Mouse (Mus musculus) heart, embryonic 12.5 days (tissue): ENCODE measurements around the gene Akt2. TPM values are rescaled to one million over a fixed set of nuclear protein-coding genes. Genes with fewer than 3 reads are reported as not detected.

Experiments
- ATAC-seq: fragments of 200-750 bp; cut with Nextera tagmentation; 2 replicates; pipeline ENCODE4 v1.8.0; 2017; ENCODE audit warnings: moderate TSS enrichment, moderate library complexity; ENCODE audit not compliant: insufficient number of reproducible peaks, low FRiP score
- H3K27ac ChIP-seq: fragments of 300-500 bp; sonication (generic); 2 replicates; pipeline ENCODE4 v1.5.1; 2016; ENCODE audit warnings: mild to moderate bottlenecking, moderate library complexity; ENCODE audit not compliant: poor library complexity, severe bottlenecking
- H3K27me3 ChIP-seq: fragments of 300-500 bp; sonication (generic); replicated peaks from 2 replicates; pipeline ENCODE4 v1.6.1; 2016; ENCODE audit warnings: mild to moderate bottlenecking, moderate library complexity
- H3K36me3 ChIP-seq: fragments of 300-500 bp; sonication (generic); 2 replicates; pipeline ENCODE4 v1.6.1; 2016; ENCODE audit warnings: mild to moderate bottlenecking, moderate library complexity
- H3K4me1 ChIP-seq: fragments of 300-500 bp; sonication (generic); replicated peaks from 2 replicates; pipeline ENCODE4 v1.6.1; 2016; ENCODE audit warnings: mild to moderate bottlenecking
- H3K4me2 ChIP-seq: fragments of 300-500 bp; sonication (generic); 2 replicates; pipeline ENCODE4 v1.6.1; 2016; ENCODE audit warnings: mild to moderate bottlenecking, moderate library complexity
- H3K4me3 ChIP-seq: fragments of 300-500 bp; sonication (generic); 2 replicates; pipeline ENCODE4 v1.5.1; 2016; ENCODE audit warnings: mild to moderate bottlenecking
- H3K9ac ChIP-seq: fragments of 300-500 bp; sonication (generic); 2 replicates; pipeline ENCODE4 v1.6.1; 2016; ENCODE audit warnings: mild to moderate bottlenecking, moderate library complexity
- H3K9me3 ChIP-seq: fragments of 300-500 bp; sonication (generic); replicated peaks from 2 replicates; pipeline ENCODE4 v1.6.1; 2016; ENCODE audit warnings: mild to moderate bottlenecking, moderate library complexity
- WGBS: fragments of 180-500 bp; shearing (Covaris S2); methylation state at CpG from one replicate; pipeline ENCODE4 v1.1.7; 2016; 5-methylcytosine and 5-hydroxymethylcytosine counted together
- polyA plus RNA-seq: library from polyadenylated mRNA; unstranded; fragments of >200 nt; fragmentation: Nextera tagmentation; extraction: Ambion mirVana; gene quantifications from 2 replicates; pipeline ENCODE4 v1.2.1, GENCODE M21; 2016

Akt2 gene
- polyA plus RNA-seq, 1 experiment from 2014 or later, result 85.0 TPM

GRCm38 (mm10) chr7:27590566-27591213, 662 bp upstream of the Akt2 start:
- peak overlapping the region; percentile 84 for H3K4me2 ChIP-seq
- no peak for ATAC-seq
- H3K9ac ChIP-seq, result peak overlapping the region; percentile 71
- no peaks in the 10 kb centered on the region for H3K9me3 ChIP-seq
- H3K27me3 ChIP-seq, result no peaks in the 10 kb centered on the region
- H3K36me3 ChIP-seq, result 0 out of 2 replicates have a peak, but pooled peaks cover 8% of the 10 kb centered on the region
- peak overlapping the region; percentile 83 for H3K4me3 ChIP-seq
- 64% methylated on average over 4 of the region's 4 CpGs for WGBS
- peak overlapping the region; percentile 95 for H3K27ac ChIP-seq
- H3K4me1 ChIP-seq, result peaks cover 30% of the 10 kb centered on the region

- Histone ChIP-seq H3K4me3 (peak overlapping the region; percentile 83), H3K36me3 (0 out of 2 replicates have a peak, but pooled peaks cover 8% of the 10 kb centered on the region), H3K9ac (peak overlapping the region; percentile 94), H3K9me3 (no peaks in the 10 kb centered on the region), H3K27me3 (no peaks in the 10 kb centered on the region), H3K4me2 (peak overlapping the region; percentile 84), H3K27ac (peak overlapping the region; percentile 95), H3K4me1 (peaks cover 47% of the 10 kb centered on the region)
- WGBS, result under 1% methylated on average over 17 of the region's 17 CpGs
- ATAC-seq, result peak; percentile 51
Observed at GRCm38 (mm10) chr7:27592217-27592929, 1.0 kb downstream of the Akt2 start.

GRCm38 (mm10) chr7:27592934-27593645, 1.7 kb downstream of the Akt2 start:
- 36% methylated on average over 12 of the region's 12 CpGs for WGBS
- no peak for ATAC-seq
- Histone ChIP-seq H3K4me3 (peak overlapping the region; percentile 83), H3K9ac (peak overlapping the region; percentile 94), H3K27ac (peak overlapping the region; percentile 95), H3K4me1 (peaks cover 54% of the 10 kb centered on the region), H3K9me3 (no peaks in the 10 kb centered on the region), H3K27me3 (no peaks in the 10 kb centered on the region), H3K36me3 (0 out of 2 replicates have a peak, but pooled peaks cover 8% of the 10 kb centered on the region), H3K4me2 (peak overlapping the region; percentile 84)

GRCm38 (mm10) chr7:27596586-27597503, 5.5 kb downstream of the Akt2 start:
- Histone ChIP-seq H3K36me3 (0 out of 2 replicates have a peak, but pooled peaks cover 8% of the 10 kb centered on the region), H3K4me3 (0 out of 2 replicates have a peak overlapping the region, but pooled peaks have one; percentile 6), H3K9ac (peak overlapping the region; percentile 65), H3K27ac (peak overlapping the region; percentile 88), H3K4me2 (peak overlapping the region; percentile 56), H3K9me3 (no peaks in the 10 kb centered on the region), H3K27me3 (no peaks in the 10 kb centered on the region), H3K4me1 (peaks cover 89% of the 10 kb centered on the region)
- WGBS, result 23% methylated on average over 10 of the region's 10 CpGs
- no peak for ATAC-seq

- H3K4me3 ChIP-seq, result no peak overlapping the region
- H3K27ac ChIP-seq, result no peak overlapping the region
- H3K27me3 ChIP-seq, result no peaks in the 10 kb centered on the region
- no peak overlapping the region for H3K4me2 ChIP-seq
- ATAC-seq, result no peak
- 0 out of 2 replicates have a peak overlapping the region, but pooled peaks have one; percentile 65 for H3K9ac ChIP-seq
- H3K4me1 ChIP-seq, result peaks cover 95% of the 10 kb centered on the region
- H3K36me3 ChIP-seq, result 0 out of 2 replicates have a peak, but pooled peaks cover 8% of the 10 kb centered on the region
- WGBS, result 59% methylated on average over 7 of the region's 7 CpGs
- H3K9me3 ChIP-seq, result no peaks in the 10 kb centered on the region
Observed at GRCm38 (mm10) chr7:27598053-27598452, 6.7 kb downstream of the Akt2 start.

GRCm38 (mm10) chr7:27601628-27602027, 10.3 kb downstream of the Akt2 start:
- H3K9ac ChIP-seq, result no peak overlapping the region
- H3K27me3 ChIP-seq, result no peaks in the 10 kb centered on the region
- no peak overlapping the region for H3K27ac ChIP-seq
- H3K4me3 ChIP-seq, result no peak overlapping the region
- 58% methylated on average over 4 of the region's 4 CpGs for WGBS
- no peaks in the 10 kb centered on the region for H3K9me3 ChIP-seq
- no peaks in the 10 kb centered on the region for H3K36me3 ChIP-seq
- ATAC-seq, result no peak
- H3K4me2 ChIP-seq, result no peak overlapping the region
- peaks cover 96% of the 10 kb centered on the region for H3K4me1 ChIP-seq

GRCm38 (mm10) chr7:27602161-27602560, 10.8 kb downstream of the Akt2 start:
- H3K4me2 ChIP-seq, result no peak overlapping the region
- H3K27me3 ChIP-seq, result no peaks in the 10 kb centered on the region
- H3K9ac ChIP-seq, result 0 out of 2 replicates have a peak overlapping the region, but pooled peaks have one; percentile 16
- H3K27ac ChIP-seq, result no peak overlapping the region
- H3K9me3 ChIP-seq, result no peaks in the 10 kb centered on the region
- 76% methylated on average over 2 of the region's 2 CpGs for WGBS
- no peaks in the 10 kb centered on the region for H3K36me3 ChIP-seq
- H3K4me3 ChIP-seq, result no peak overlapping the region
- H3K4me1 ChIP-seq, result peaks cover 96% of the 10 kb centered on the region
- no peak for ATAC-seq

- Histone ChIP-seq H3K4me3 (no peak overlapping the region), H3K9me3 (no peaks in the 10 kb centered on the region), H3K27me3 (no peaks in the 10 kb centered on the region), H3K4me2 (no peak overlapping the region), H3K27ac (no peak overlapping the region), H3K36me3 (no peaks in the 10 kb centered on the region), H3K9ac (no peak overlapping the region), H3K4me1 (peaks cover 96% of the 10 kb centered on the region)
- WGBS, result 65% methylated on average over 7 of the region's 7 CpGs
- ATAC-seq, result no peak
Observed at GRCm38 (mm10) chr7:27602835-27603234, 11.5 kb downstream of the Akt2 start.

- Histone ChIP-seq H3K4me1 (peaks cover 98% of the 10 kb centered on the region), H3K9ac (peak overlapping the region; percentile 52), H3K4me2 (peak overlapping the region; percentile 31; the same call in 1 of the 2 replicates)
Observed at GRCm38 (mm10) chr7:27604661-27605348, 13.5 kb downstream of the Akt2 start.

More at GRCm38 (mm10) chr7:27604661-27605348, 13.5 kb downstream of the Akt2 start:
- peaks cover 5% of the 10 kb centered on the region; the same call in 1 of the 2 replicates for H3K36me3 ChIP-seq
- 41% methylated on average over 5 of the region's 5 CpGs for WGBS
- H3K27me3 ChIP-seq, result no peaks in the 10 kb centered on the region
- no peak overlapping the region for H3K4me3 ChIP-seq
- H3K27ac ChIP-seq, result peak overlapping the region; percentile 88
- no peak for ATAC-seq
- no peaks in the 10 kb centered on the region for H3K9me3 ChIP-seq
